Mouse (Mus musculus) embryonic facial prominence, embryonic 14.5 days (tissue): ENCODE results near the gene Tyrobp. TPM values are rescaled to one million over a fixed set of nuclear protein-coding genes. Genes with fewer than 3 reads are reported as not detected.
A peak's percentile ranks its signal among the peaks of the same experiment; 100 is the strongest.

Experiments
- ATAC-seq: fragments of 200-750 bp; cut with Nextera tagmentation; 2 replicates; pipeline ENCODE4 v1.8.0; 2017; ENCODE audit warnings: low read depth, moderate number of reproducible peaks, moderate TSS enrichment
- DNase-seq: peaks from one replicate; pipeline ENCODE4 v3.0.0-alpha.2; 2015; ENCODE audit warnings: low spot score
- H3K27ac ChIP-seq: fragments of 300-500 bp; sonication (generic); replicated peaks from 2 replicates; pipeline ENCODE4 v1.5.1; 2014; ENCODE audit warnings: low read depth, mild to moderate bottlenecking, low read length, moderate library complexity
- H3K27me3 ChIP-seq: fragments of 300-500 bp; sonication (generic); replicated peaks from 2 replicates; pipeline ENCODE4 v1.6.1; 2014; ENCODE audit warnings: low read length; ENCODE audit not compliant: control insufficient read depth, insufficient read depth
- H3K36me3 ChIP-seq: fragments of 300-500 bp; sonication (generic); 2 replicates; pipeline ENCODE4 v1.6.1; 2014; ENCODE audit warnings: low read length, mixed read lengths; ENCODE audit not compliant: control insufficient read depth, insufficient read depth
- H3K4me1 ChIP-seq: fragments of 300-500 bp; sonication (generic); 2 replicates; pipeline ENCODE4 v1.6.1; 2014; ENCODE audit warnings: antibody characterized with exemption, low read length; ENCODE audit not compliant: control insufficient read depth, insufficient read depth
- H3K4me2 ChIP-seq: fragments of 300-500 bp; sonication (generic); 2 replicates; pipeline ENCODE4 v1.6.1; 2014; ENCODE audit warnings: low read depth, mild to moderate bottlenecking, low read length, moderate library complexity, mixed read lengths
- H3K4me3 ChIP-seq: fragments of 300-500 bp; sonication (generic); 2 replicates; pipeline ENCODE4 v1.5.1; 2014; ENCODE audit warnings: low read depth, mild to moderate bottlenecking, low read length
- H3K9ac ChIP-seq: fragments of 300-500 bp; sonication (generic); 2 replicates; pipeline ENCODE4 v1.6.1; 2014; ENCODE audit warnings: low read depth, mild to moderate bottlenecking, low read length, moderate library complexity, mixed read lengths
- H3K9me3 ChIP-seq: fragments of 300-500 bp; sonication (generic); 2 replicates; pipeline ENCODE4 v1.6.1; 2016; ENCODE audit warnings: low read length; ENCODE audit not compliant: control insufficient read depth
- WGBS: fragments of 180-500 bp; shearing (Covaris S2); extraction: QIAGEN DNeasy Blood & Tissue Kit; methylation state at CpG from one replicate; pipeline ENCODE4 v1.1.7; 2014; 5-methylcytosine and 5-hydroxymethylcytosine counted together
- polyA plus RNA-seq: library from polyadenylated mRNA; unstranded; fragments of >200 nt; fragmentation: Nextera tagmentation; extraction: Ambion mirVana; gene quantifications from 2 replicates; pipeline ENCODE4 v1.2.1, GENCODE M21; 2014

Gene Tyrobp
- polyA plus RNA-seq = 82.9 and 97.0 TPM in 2 replicates

GRCm38 (mm10) chr7:30413596-30413995, at the start of gene Tyrobp:
Gene Tyrobp, plus strand, starts transcription at chr7:30413760.
- Histone ChIP-seq H3K27ac (no peak within 1 kb of the TSS), H3K4me2 (no peak within 1 kb of the TSS), H3K27me3 (no peaks in the 10 kb centered on the region), H3K9me3 (peaks cover 1% of the 10 kb centered on the region; the same call in 1 of the 2 replicates), H3K9ac (no peak within 1 kb of the TSS), H3K4me3 (no peak within 1 kb of the TSS), H3K4me1 (no peaks in the 10 kb centered on the region), H3K36me3 (no peaks in the 10 kb centered on the region)
- WGBS = 64% methylated on average over 5 of the region's 5 CpGs
- DNase-seq (no peak), ATAC-seq (no peak)

GRCm38 (mm10) chr7:30367466-30367865, 46.1 kb upstream of the Tyrobp start:
- peaks cover 7% of the 10 kb centered on the region; the same call in 1 of the 2 replicates for H3K4me1 ChIP-seq
- 57% methylated on average over 2 of the region's 2 CpGs for WGBS
- no peak overlapping the region for H3K4me3 ChIP-seq
- H3K9me3 ChIP-seq = no peaks in the 10 kb centered on the region
- H3K9ac ChIP-seq = no peak overlapping the region
- no peak for ATAC-seq
- DNase-seq = no peak
- H3K27ac ChIP-seq = no peak overlapping the region
- H3K27me3 ChIP-seq = peaks cover 8% of the 10 kb centered on the region; the same call in 1 of the 2 replicates
- no peak overlapping the region for H3K4me2 ChIP-seq
- H3K36me3 ChIP-seq = no peaks in the 10 kb centered on the region

GRCm38 (mm10) chr7:30373501-30373962, 40.0 kb upstream of the Tyrobp start:
- WGBS = under 1% methylated on average over 21 of the region's 21 CpGs

GRCm38 (mm10) chr7:30380061-30380460, 33.5 kb upstream of the Tyrobp start:
- H3K4me3 ChIP-seq = no peak overlapping the region
- no peak overlapping the region for H3K27ac ChIP-seq
- no peaks in the 10 kb centered on the region for H3K4me1 ChIP-seq
- H3K4me2 ChIP-seq = no peak overlapping the region
- no peaks in the 10 kb centered on the region for H3K9me3 ChIP-seq
- 65% methylated on average over 5 of the region's 5 CpGs for WGBS
- ATAC-seq (no peak), DNase-seq (no peak)
- no peaks in the 10 kb centered on the region for H3K36me3 ChIP-seq
- no peak overlapping the region for H3K9ac ChIP-seq
- no peaks in the 10 kb centered on the region for H3K27me3 ChIP-seq

More at GRCm38 (mm10) chr7:30373501-30373962, 40.0 kb upstream of the Tyrobp start:
- peak; percentile 99 for DNase-seq
- H3K36me3 ChIP-seq = no peaks in the 10 kb centered on the region
- H3K4me3 ChIP-seq = peak overlapping the region; percentile 52
- H3K4me1 ChIP-seq = no peaks in the 10 kb centered on the region
- H3K9me3 ChIP-seq = no peaks in the 10 kb centered on the region
- H3K4me2 ChIP-seq = peak overlapping the region; percentile 66
- H3K9ac ChIP-seq = peak overlapping the region; percentile 66
- peak overlapping the region; percentile 52; the same call in 1 of the 2 replicates for H3K27ac ChIP-seq
- peak; percentile 100 for ATAC-seq
- no peaks in the 10 kb centered on the region for H3K27me3 ChIP-seq

GRCm38 (mm10) chr7:30384106-30384505, 29.5 kb upstream of the Tyrobp start:
- no peaks in the 10 kb centered on the region for H3K36me3 ChIP-seq
- no peak overlapping the region for H3K4me2 ChIP-seq
- H3K27me3 ChIP-seq = no peaks in the 10 kb centered on the region
- H3K4me3 ChIP-seq = no peak overlapping the region
- no peaks in the 10 kb centered on the region for H3K4me1 ChIP-seq
- ATAC-seq (no peak), DNase-seq (no peak)
- H3K27ac ChIP-seq = no peak overlapping the region
- H3K9ac ChIP-seq = no peak overlapping the region
- 82% methylated on average over 9 of the region's 9 CpGs for WGBS
- H3K9me3 ChIP-seq = no peaks in the 10 kb centered on the region

- no peaks in the 10 kb centered on the region for H3K4me1 ChIP-seq
- no peak overlapping the region for H3K27ac ChIP-seq
- no peaks in the 10 kb centered on the region for H3K9me3 ChIP-seq
- no peaks in the 10 kb centered on the region for H3K27me3 ChIP-seq
- DNase-seq (no peak), ATAC-seq (no peak)
- H3K9ac ChIP-seq = no peak overlapping the region
- no peak overlapping the region for H3K4me2 ChIP-seq
- H3K4me3 ChIP-seq = no peak overlapping the region
- WGBS = 70% methylated on average over 4 of the region's 4 CpGs
- H3K36me3 ChIP-seq = no peaks in the 10 kb centered on the region
Observed at GRCm38 (mm10) chr7:30392746-30393520, 20.6 kb upstream of the Tyrobp start.

GRCm38 (mm10) chr7:30393631-30394030, 19.9 kb upstream of the Tyrobp start:
- ATAC-seq = no peak
- no peaks in the 10 kb centered on the region for H3K9me3 ChIP-seq
- no peaks in the 10 kb centered on the region for H3K36me3 ChIP-seq
- H3K9ac ChIP-seq = no peak overlapping the region
- no peaks in the 10 kb centered on the region for H3K27me3 ChIP-seq
- no peaks in the 10 kb centered on the region for H3K4me1 ChIP-seq
- no peak for DNase-seq
- 67% methylated on average over 4 of the region's 4 CpGs for WGBS
- H3K4me3 ChIP-seq = no peak overlapping the region
- no peak overlapping the region for H3K27ac ChIP-seq
- no peak overlapping the region for H3K4me2 ChIP-seq

GRCm38 (mm10) chr7:30394379-30394778, 19.2 kb upstream of the Tyrobp start:
- ATAC-seq (peak; percentile 37; the same call in 1 of the 2 replicates), DNase-seq (peak; percentile 26)
- Histone ChIP-seq H3K27me3 (no peaks in the 10 kb centered on the region), H3K4me2 (no peak overlapping the region), H3K9me3 (no peaks in the 10 kb centered on the region), H3K4me1 (no peaks in the 10 kb centered on the region), H3K36me3 (no peaks in the 10 kb centered on the region), H3K27ac (0 out of 2 replicates have a peak overlapping the region, but pooled peaks have one; percentile 34), H3K9ac (no peak overlapping the region), H3K4me3 (no peak overlapping the region)
- 39% methylated on average over 10 of the region's 11 CpGs for WGBS
